Mouse (Mus musculus) midbrain, postnatal 0 days (tissue): ENCODE results near the gene Slc25a23. TPM values are rescaled to one million over a fixed set of nuclear protein-coding genes. Genes with fewer than 3 reads are reported as not detected.

ENCODE experiments used
- ATAC-seq: fragments of 200-750 bp; cut with Nextera tagmentation; 2 replicates; pipeline ENCODE4 v1.8.0; 2017; ENCODE audit warnings: moderate number of reproducible peaks, mild to moderate bottlenecking, moderate TSS enrichment, moderate library complexity; ENCODE audit not compliant: low FRiP score
- DNase-seq: peaks from one replicate; pipeline ENCODE4 v3.0.0-alpha.2; 2015; ENCODE audit warnings: low spot score
- H3K27ac ChIP-seq: fragments of 300-500 bp; sonication (generic); 2 replicates; pipeline ENCODE4 v1.5.1; 2014; ENCODE audit warnings: low read depth, mild to moderate bottlenecking, low read length, mixed read lengths
- H3K27me3 ChIP-seq: fragments of 300-500 bp; sonication (generic); 2 replicates; pipeline ENCODE4 v1.6.1; 2014; ENCODE audit warnings: low read length, control low read depth, mixed read lengths; ENCODE audit not compliant: insufficient read depth
- H3K36me3 ChIP-seq: fragments of 300-500 bp; sonication (generic); 2 replicates; pipeline ENCODE4 v1.6.1; 2014; ENCODE audit warnings: low read length, control low read depth, mixed read lengths; ENCODE audit not compliant: insufficient read depth
- H3K4me1 ChIP-seq: fragments of 300-500 bp; sonication (generic); 2 replicates; pipeline ENCODE4 v1.6.1; 2014; ENCODE audit warnings: mild to moderate bottlenecking, control low read depth, antibody characterized with exemption, low read length, mixed read lengths; ENCODE audit not compliant: insufficient read depth
- H3K4me2 ChIP-seq: fragments of 300-500 bp; sonication (generic); 2 replicates; pipeline ENCODE4 v1.6.1; 2014; ENCODE audit warnings: low read depth, mild to moderate bottlenecking, low read length, mixed read lengths; ENCODE audit not compliant: poor library complexity, severe bottlenecking
- H3K4me3 ChIP-seq: fragments of 300-500 bp; sonication (generic); 2 replicates; pipeline ENCODE4 v1.5.1; 2014; ENCODE audit warnings: low read depth, mild to moderate bottlenecking, low read length, moderate library complexity
- H3K9ac ChIP-seq: fragments of 300-500 bp; sonication (generic); replicated peaks from 2 replicates; pipeline ENCODE4 v1.6.1; 2014; ENCODE audit warnings: mild to moderate bottlenecking, low read length, moderate library complexity, mixed read lengths; ENCODE audit not compliant: poor library complexity, severe bottlenecking
- H3K9me3 ChIP-seq: fragments of 300-500 bp; sonication (generic); 2 replicates; pipeline ENCODE4 v1.6.1; 2016; ENCODE audit warnings: low read length, control low read depth
- CTCF ChIP-seq: IDR thresholded peaks from 2 replicates; pipeline ENCODE4 v1.5.1; 2016; ENCODE audit warnings: antibody characterized with exemption, mild to moderate bottlenecking
- WGBS: fragments of 180-500 bp; shearing (Covaris S2); extraction: QIAGEN DNeasy Blood & Tissue Kit; methylation state at CpG from one replicate; pipeline ENCODE4 v1.1.7; 2014; 5-methylcytosine and 5-hydroxymethylcytosine counted together
- polyA plus RNA-seq: library from polyadenylated mRNA; unstranded; fragments of >200 nt; fragmentation: Nextera tagmentation; extraction: Ambion mirVana; gene quantifications from 2 replicates; pipeline ENCODE4 v1.2.1, GENCODE M21; 2015
- total RNA-seq: library from RNA; depleted of rRNA; stranded (reverse); fragments of >200 nt; gene quantifications from 2 replicates; pipeline ENCODE4 v1.2.3, GENCODE M21; 2014

The Slc25a23 gene
- total and polyA plus RNA-seq, 2 experiments from 2014 or later, result 44.5 to 146 TPM

GRCm38 (mm10) chr17:57038978-57039377, 20.7 kb downstream of the Slc25a23 start:
- ATAC-seq (no peak), DNase-seq (no peak)
- Histone ChIP-seq H3K36me3 (no peaks in the 10 kb centered on the region), H3K4me2 (no peak overlapping the region), H3K9me3 (no peaks in the 10 kb centered on the region), H3K4me1 (no peaks in the 10 kb centered on the region), H3K27ac (no peak overlapping the region), H3K9ac (no peak overlapping the region), H3K27me3 (0 out of 2 replicates have a peak, but pooled peaks cover 3% of the 10 kb centered on the region), H3K4me3 (no peak overlapping the region)
- TF ChIP-seq CTCF, result peak; percentile 38
- WGBS, result 40% methylated on average over 8 of the region's 8 CpGs

- no peaks in the 10 kb centered on the region for H3K9me3 ChIP-seq
- WGBS, result 93% methylated on average over 4 of the region's 4 CpGs
- no peak overlapping the region for H3K4me3 ChIP-seq
- no peak for ATAC-seq
- no peak for TF ChIP-seq CTCF
- H3K4me1 ChIP-seq, result peaks cover 15% of the 10 kb centered on the region; the same call in 1 of the 2 replicates
- H3K4me2 ChIP-seq, result peak overlapping the region; percentile 49; the same call in 1 of the 2 replicates
- no peak for DNase-seq
- H3K27ac ChIP-seq, result no peak overlapping the region
- peaks cover 4% of the 10 kb centered on the region for H3K36me3 ChIP-seq
- H3K27me3 ChIP-seq, result no peaks in the 10 kb centered on the region
- H3K9ac ChIP-seq, result no peak overlapping the region
Observed at GRCm38 (mm10) chr17:57032854-57033253, 26.8 kb downstream of the Slc25a23 start.

GRCm38 (mm10) chr17:57031661-57032420, 27.8 kb downstream of the Slc25a23 start:
- H3K27ac ChIP-seq, result peak overlapping the region; percentile 80
- peak; percentile 98 for ATAC-seq
- peaks cover 15% of the 10 kb centered on the region; the same call in 1 of the 2 replicates for H3K4me1 ChIP-seq
- H3K4me2 ChIP-seq, result peak overlapping the region; percentile 49
- DNase-seq, result peak; percentile 100
- H3K9ac ChIP-seq, result peak overlapping the region; percentile 42; the same call in 1 of the 2 replicates
- peak overlapping the region; percentile 87 for H3K4me3 ChIP-seq
- no peaks in the 10 kb centered on the region for H3K9me3 ChIP-seq
- peaks cover 9% of the 10 kb centered on the region for H3K36me3 ChIP-seq
- no peaks in the 10 kb centered on the region for H3K27me3 ChIP-seq
- TF ChIP-seq CTCF, result peak; percentile 43
- under 1% methylated on average over 38 of the region's 38 CpGs for WGBS

- H3K9me3 ChIP-seq, result no peaks in the 10 kb centered on the region
- peaks cover 15% of the 10 kb centered on the region; the same call in 1 of the 2 replicates for H3K4me1 ChIP-seq
- DNase-seq (peak; percentile 47), ATAC-seq (no peak)
- H3K4me3 ChIP-seq, result peak within 1 kb of the TSS; percentile 87
- TF ChIP-seq CTCF, result no peak
- peak within 1 kb of the TSS; percentile 78 for H3K4me2 ChIP-seq
- peak within 1 kb of the TSS; percentile 99 for H3K9ac ChIP-seq
- H3K36me3 ChIP-seq, result peaks cover 16% of the 10 kb centered on the region
- H3K27me3 ChIP-seq, result no peaks in the 10 kb centered on the region
- H3K27ac ChIP-seq, result peak within 1 kb of the TSS; percentile 96
- under 1% methylated on average over 58 of the region's 99 CpGs for WGBS
Observed at GRCm38 (mm10) chr17:57030931-57031660, 28.6 kb downstream of the Slc25a23 start, which contains the start of gene Khsrp. Khsrp (minus strand) TSS chr17:57031522.

GRCm38 (mm10) chr17:57029691-57030090, 30.0 kb downstream of the Slc25a23 start:
- 53% methylated on average over 8 of the region's 8 CpGs for WGBS
- Histone ChIP-seq H3K36me3 (peaks cover 29% of the 10 kb centered on the region), H3K9me3 (no peaks in the 10 kb centered on the region), H3K4me1 (peaks cover 15% of the 10 kb centered on the region; the same call in 1 of the 2 replicates), H3K9ac (0 out of 2 replicates have a peak overlapping the region, but pooled peaks have one; percentile 99), H3K4me2 (peak overlapping the region; percentile 78), H3K27ac (no peak overlapping the region), H3K4me3 (peak overlapping the region; percentile 87), H3K27me3 (no peaks in the 10 kb centered on the region)
- DNase-seq (no peak), ATAC-seq (no peak)
- no peak for TF ChIP-seq CTCF
